Mouse (Mus musculus): ENCODE data around the gene Ttc7. TPM values are rescaled to one million over a fixed set of nuclear protein-coding genes. Genes with fewer than 3 reads are reported as not detected.

Ttc7 gene
- total RNA-seq, 1 experiment from 2014 or later: 169 TPM

- ATAC-seq (replicated peaks; ENCODE audit: insufficient number of reproducible peaks, low FRiP score, low TSS enrichment, poor library complexity, severe bottlenecking): no peak
These were observed 69.6 kb downstream of the Ttc7 start for GRCm38 (mm10) chr17:87352106-87352897.

DNA sequence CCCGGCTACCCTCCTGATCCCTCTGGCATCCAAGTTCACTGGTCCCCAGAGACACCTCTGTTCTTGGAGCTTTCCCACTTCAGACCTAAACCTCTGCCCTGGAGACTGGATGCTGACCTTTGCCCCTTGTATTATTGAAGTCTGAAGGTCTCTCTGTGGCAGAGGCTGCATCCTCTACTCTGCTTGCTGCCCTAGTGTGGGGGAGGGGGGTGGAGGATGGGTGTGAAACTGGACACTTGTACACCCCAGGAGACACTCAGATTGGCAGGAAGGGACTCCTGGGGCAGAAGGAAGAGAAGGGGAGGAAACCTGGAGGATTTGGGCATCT lies 70.2 kb downstream of the Ttc7 start:
- no peak for ATAC-seq (replicated peaks; ENCODE audit: insufficient number of reproducible peaks, low FRiP score, low TSS enrichment, poor library complexity, severe bottlenecking)

GRCm38 (mm10) chr17:87353745-87354320 lies 71.1 kb downstream of the Ttc7 start:
- no peak for ATAC-seq (replicated peaks; ENCODE audit: insufficient number of reproducible peaks, low FRiP score, low TSS enrichment, poor library complexity, severe bottlenecking)

- ATAC-seq (replicated peaks; ENCODE audit: insufficient number of reproducible peaks, low FRiP score, low TSS enrichment, poor library complexity, severe bottlenecking): no peak
These were observed 72.8 kb downstream of the Ttc7 start for GRCm38 (mm10) chr17:87355456-87355855.

DNA sequence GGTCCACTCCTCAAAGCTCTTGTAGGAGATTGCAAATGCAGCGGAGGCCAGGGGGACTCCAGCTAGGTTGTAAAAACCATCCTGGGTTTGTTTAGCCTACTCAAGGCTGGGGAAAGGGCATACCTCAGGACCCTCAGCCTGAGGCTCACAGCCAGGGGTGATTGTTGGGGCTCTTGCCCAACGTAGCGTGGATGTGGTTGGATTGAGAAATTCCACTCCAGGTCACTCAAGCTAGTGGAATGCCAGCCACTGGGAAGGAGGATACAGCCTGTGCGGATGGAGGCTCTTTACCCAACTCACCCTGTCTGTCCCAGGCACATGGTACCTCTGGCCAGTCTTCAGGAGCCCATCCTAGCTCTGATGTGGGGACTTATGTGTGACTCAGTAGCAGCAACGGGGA lies 73.6 kb downstream of the Ttc7 start:
- ATAC-seq (replicated peaks; ENCODE audit: insufficient number of reproducible peaks, low FRiP score, low TSS enrichment, poor library complexity, severe bottlenecking): no peak

DNA sequence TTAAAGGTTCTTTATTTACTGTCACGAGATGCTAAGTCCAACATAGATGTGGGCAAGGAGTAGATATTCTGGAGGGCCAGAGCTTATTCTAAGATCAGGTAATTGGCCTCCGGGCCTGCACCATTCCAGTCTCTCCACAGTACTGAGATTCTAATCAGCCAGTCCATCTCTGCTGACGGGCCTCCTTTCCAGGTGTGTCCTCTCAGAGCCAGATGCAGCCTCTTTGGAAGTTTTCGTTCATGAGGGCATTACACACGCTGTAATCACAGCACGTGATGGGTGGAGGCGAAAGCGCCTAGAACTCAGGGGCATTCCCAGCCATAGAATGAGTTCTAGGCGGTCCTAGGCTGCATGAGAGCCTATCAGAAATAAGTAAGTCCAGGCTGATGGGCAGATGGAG lies 74.8 kb downstream of the Ttc7 start:
- ATAC-seq (replicated peaks; ENCODE audit: insufficient number of reproducible peaks, low FRiP score, low TSS enrichment, poor library complexity, severe bottlenecking): no peak

- no peak for ATAC-seq (replicated peaks; ENCODE audit: insufficient number of reproducible peaks, low FRiP score, low TSS enrichment, poor library complexity, severe bottlenecking)
These were observed 78.4 kb downstream of the Ttc7 start for GRCm38 (mm10) chr17:87361132-87361531.

DNA sequence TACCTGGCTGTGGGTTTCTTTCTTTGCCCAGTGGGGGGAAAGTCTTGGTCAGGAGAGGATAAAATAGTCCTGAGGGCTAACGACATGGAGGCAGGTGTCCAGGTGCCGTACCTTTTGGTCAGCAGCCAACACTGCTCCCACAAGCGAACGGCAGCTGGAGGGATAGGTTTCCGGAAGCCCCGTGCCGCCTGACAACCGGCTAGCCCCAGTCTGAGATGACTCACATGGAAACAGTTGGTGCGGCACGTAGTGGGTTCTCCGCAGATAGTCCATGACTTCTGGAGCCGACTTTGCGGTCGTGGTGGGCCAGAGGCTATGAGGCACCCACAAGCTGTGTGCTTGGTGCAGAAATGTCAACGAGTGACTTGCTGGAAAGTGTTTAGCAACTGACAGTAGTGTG lies 81.4 kb downstream of the Ttc7 start:
- no peak for ATAC-seq (replicated peaks; ENCODE audit: insufficient number of reproducible peaks, low FRiP score, low TSS enrichment, poor library complexity, severe bottlenecking)

GRCm38 (mm10) chr17:87365268-87365667 lies 82.6 kb downstream of the Ttc7 start:
- ATAC-seq (replicated peaks; ENCODE audit: insufficient number of reproducible peaks, low FRiP score, low TSS enrichment, poor library complexity, severe bottlenecking): peak; percentile 77

- no peak for ATAC-seq (replicated peaks; ENCODE audit: insufficient number of reproducible peaks, low FRiP score, low TSS enrichment, poor library complexity, severe bottlenecking)
These were observed 83.8 kb downstream of the Ttc7 start for GRCm38 (mm10) chr17:87366520-87366919.

DNA sequence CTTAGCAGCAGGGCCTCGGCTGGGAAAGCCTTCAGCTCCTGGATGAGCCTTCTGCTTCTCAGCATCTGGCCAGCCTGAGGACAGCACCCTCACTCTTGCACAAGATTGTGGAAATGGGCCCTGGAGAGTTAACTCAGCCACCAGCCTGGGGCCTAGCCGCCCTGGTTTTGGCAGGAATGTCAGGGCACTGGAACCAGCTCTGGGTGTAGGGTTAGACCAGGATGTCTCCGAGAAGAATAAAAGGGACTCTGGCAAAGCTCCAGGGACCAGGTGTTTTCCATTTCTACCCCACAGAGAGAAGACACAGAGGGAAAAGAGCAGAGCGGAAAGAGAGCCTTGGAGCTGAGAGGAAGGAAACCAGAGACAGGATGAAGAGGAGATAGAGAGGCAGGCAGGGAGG lies 84.5 kb downstream of the Ttc7 start:
- no peak for ATAC-seq (replicated peaks; ENCODE audit: insufficient number of reproducible peaks, low FRiP score, low TSS enrichment, poor library complexity, severe bottlenecking)

GRCm38 (mm10) chr17:87367640-87368039 lies 85.0 kb downstream of the Ttc7 start:
- ATAC-seq (replicated peaks; ENCODE audit: insufficient number of reproducible peaks, low FRiP score, low TSS enrichment, poor library complexity, severe bottlenecking): no peak

DNA sequence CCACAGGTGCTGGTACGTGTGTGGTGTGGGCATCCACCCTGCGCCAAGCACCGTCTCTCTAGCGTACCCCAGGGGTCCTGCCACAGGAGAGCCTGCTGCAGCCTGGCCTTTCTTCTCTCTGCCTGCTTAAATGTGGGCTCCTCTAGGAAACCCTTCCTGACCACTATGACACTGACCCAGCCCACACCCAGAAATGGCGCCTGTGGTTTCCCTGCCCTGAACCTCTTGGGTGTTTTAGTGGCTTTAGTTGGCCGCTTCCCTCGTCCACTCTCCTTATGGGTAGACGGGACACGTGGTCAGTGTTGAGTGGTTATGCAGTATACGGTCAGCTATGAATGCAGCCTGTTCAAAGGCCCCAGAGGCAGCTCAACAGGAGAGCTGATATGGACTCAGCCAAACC lies 85.8 kb downstream of the Ttc7 start:
- ATAC-seq (replicated peaks; ENCODE audit: insufficient number of reproducible peaks, low FRiP score, low TSS enrichment, poor library complexity, severe bottlenecking): peak; percentile 46; the same call in 1 of the 2 replicates

GRCm38 (mm10) chr17:87369270-87369759 lies 86.6 kb downstream of the Ttc7 start:
- no peak for ATAC-seq (replicated peaks; ENCODE audit: insufficient number of reproducible peaks, low FRiP score, low TSS enrichment, poor library complexity, severe bottlenecking)

GRCm38 (mm10) chr17:87372189-87372588 lies 89.5 kb downstream of the Ttc7 start:
- ATAC-seq (replicated peaks; ENCODE audit: insufficient number of reproducible peaks, low FRiP score, low TSS enrichment, poor library complexity, severe bottlenecking): no peak

DNA sequence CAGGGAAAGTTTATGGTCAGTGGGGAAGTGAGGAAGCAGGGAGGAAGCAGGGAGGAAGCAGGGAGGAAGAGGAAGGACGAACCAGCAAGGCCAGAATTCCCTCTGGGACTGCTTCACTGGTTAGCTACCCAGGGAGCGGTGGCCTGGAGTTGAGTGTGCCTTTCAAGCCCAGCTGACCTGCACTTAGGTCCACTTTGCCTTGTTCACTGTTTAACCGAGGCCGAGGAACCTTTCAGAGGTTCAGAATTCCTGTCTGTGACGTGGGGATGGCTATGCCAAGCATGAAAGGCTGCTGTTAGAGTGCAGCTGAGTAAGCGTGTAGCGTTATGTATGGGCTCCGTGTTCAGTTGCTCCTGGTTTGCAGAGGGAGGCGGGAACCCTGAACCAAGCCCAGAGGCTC lies 90.6 kb downstream of the Ttc7 start:
- no peak for ATAC-seq (replicated peaks; ENCODE audit: insufficient number of reproducible peaks, low FRiP score, low TSS enrichment, poor library complexity, severe bottlenecking)

- no peak for ATAC-seq (replicated peaks; ENCODE audit: insufficient number of reproducible peaks, low FRiP score, low TSS enrichment, poor library complexity, severe bottlenecking)
These were observed 93.3 kb downstream of the Ttc7 start for GRCm38 (mm10) chr17:87375941-87376511.

DNA sequence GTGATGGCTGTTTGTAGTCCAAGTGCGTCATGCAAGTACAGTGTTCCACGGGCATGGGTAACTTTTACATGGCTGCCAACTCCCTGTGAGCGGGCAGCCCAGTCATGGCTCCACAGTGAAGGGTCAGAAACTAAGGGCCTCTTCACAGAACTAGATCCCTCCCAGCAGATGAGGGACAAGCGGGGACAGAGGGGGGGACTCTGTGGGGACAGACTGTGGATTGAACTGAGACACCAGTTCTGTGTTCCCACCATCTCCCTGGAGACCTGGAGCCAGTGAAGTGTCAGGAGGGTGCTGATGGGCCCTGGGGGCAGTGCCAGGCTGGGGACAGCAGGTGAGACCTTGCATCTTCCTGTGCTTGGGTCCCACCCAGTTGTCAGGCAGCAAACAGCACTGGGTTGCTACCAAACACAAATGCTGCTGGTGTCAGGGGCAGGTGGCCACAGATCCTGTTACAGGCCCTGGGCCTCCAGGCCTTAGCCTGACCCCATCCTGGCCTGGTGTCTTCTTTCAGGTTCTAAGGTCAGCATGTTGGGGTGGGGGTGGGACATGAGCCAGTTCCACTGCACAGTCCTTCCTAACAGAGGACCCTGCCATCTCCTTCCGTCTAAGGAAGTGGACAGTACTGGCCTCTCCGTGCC lies 94.3 kb downstream of the Ttc7 start:
- no peak for ATAC-seq (replicated peaks; ENCODE audit: insufficient number of reproducible peaks, low FRiP score, low TSS enrichment, poor library complexity, severe bottlenecking)

DNA sequence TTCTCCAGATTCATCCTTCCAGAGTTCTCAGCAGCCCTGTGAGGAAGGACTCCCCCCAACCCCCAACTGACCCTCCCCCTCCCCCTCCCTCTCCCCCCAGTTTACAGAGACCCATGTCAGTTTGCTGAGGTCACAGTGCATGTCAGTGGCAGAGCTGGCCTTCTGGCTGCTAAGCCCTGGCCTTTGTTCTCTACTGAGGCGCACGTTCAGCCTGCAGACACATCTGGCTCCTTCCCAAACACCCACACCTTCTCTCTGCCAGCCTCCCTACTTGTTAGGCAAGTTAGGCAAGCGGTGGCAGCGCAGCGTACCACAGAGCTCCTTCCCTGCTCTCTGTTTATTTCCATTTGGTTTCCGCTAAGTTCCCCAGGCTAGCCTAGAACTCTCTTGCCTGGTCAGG lies 94.8 kb downstream of the Ttc7 start:
- ATAC-seq (replicated peaks; ENCODE audit: insufficient number of reproducible peaks, low FRiP score, low TSS enrichment, poor library complexity, severe bottlenecking): no peak
